Mouse (Mus musculus): ENCODE results near the gene Aldh1l1.
"Not testable (repeated sequence)": the region's sequence is repeated elsewhere in the genome, so short reads cannot be mapped to it uniquely, and the experiment has no call there.

Gene Aldh1l1

DNA sequence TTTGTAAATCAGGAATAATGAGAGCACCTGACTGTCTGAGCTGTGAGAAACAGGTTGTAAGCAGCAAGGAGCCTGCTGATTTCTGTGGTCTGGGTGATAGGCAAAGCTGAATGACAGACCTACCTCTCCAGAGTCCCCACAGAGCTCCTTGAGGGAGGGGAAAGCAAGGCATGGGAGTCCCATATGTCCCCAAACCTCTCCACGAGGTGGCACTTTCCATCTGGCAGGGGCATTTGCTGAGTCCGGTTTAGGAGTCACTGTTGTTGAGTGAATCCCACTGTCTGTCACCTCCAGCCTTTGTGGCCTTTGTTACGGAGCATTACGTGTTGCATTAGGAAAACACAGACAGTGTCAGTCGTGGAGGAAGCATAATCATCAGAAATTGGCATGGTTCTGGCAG is 133.7 kb downstream of the Aldh1l1 start:
- peak; percentile 30 for DNase-seq (ENCODE audit: low read depth, low spot score)

DNA sequence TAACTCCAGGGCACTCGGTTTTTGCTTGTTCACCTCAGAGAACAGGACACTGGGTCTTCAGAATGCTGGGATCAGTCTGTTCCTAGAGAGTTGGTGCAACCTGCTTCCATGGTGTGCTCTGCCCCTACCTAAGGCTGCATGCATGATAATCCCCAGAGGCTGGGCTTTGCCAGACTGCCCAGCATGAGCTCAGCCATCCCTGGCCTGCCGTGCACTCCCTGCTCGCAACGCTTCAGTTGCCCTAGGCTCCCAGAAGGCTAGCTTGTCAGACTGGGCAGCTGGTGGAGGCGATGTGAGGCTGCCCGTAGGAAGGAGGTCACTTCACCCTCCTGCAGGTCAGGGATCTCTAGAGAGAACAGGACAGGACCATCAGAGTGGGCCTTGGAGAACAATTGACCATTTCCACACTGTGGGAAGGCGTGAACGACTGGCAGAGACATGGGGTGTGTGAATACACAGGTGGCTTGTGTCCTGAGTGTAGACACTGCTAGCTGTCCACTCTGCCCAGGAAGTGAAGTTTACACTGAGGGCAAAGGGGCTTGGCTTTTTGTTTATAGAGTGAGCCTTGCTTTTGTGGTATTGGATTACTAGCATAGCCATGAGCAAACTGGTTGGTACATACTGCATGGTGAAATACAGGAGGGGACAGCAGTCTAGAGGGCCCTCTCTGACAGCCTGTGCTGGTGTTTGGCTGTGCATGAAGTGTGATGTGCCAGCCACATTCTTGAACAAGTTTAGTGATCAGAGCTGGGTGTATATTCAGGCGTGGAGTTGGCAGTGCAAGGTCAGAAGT is 134.8 kb downstream of the Aldh1l1 start:
- DNase-seq (ENCODE audit: low read depth, low spot score) = peak; percentile 31

DNA sequence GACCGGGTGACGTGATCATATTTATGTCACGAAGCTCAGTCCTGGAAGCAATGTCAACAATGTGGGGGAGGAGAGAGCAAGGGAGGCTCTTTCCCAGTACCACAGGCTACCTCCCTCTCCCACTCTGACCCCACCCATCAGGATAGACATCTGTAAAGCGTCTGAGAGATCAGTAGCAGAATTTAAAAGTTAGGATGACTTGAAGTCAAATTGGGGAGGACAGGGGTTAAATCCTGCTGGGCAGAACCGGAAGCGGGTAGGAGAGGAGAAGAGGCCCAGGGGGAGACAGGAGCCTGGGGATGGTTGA is 135.3 kb downstream of the Aldh1l1 start:
- peak; percentile 50 for DNase-seq (ENCODE audit: low read depth, low spot score)

DNA sequence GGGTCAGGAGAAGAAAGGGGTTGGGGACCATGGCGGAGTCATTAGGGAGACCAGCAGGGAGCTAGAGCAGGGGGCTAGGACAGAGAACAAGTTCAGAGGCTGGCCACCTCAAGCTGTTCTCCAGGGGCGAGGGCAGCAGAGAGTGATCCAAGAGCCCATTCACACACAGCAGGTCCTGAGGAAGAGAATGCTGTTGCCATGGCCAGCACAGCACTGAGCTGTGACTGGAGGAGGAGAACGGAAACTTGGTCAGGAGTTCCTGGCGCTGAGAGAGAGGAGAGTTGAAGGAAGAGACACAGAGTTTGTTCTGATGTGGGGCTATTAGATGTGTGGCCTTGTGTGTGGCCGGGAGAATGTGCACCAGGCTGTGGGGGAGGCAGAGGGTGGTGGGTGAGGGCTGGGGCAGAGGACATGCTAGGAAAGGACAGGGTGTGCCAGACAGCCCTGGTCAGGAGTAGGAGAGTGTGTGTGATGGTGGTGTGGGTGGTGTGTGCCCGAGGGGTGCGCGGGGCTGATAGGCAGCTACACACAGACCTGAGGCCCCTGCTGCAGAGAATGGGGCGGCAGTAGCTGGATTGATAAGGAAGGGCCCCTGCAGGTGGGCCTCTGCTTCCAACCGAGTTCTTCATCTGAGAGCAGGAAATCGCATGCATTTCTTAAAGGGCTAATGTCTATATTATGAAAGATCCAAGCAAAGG is 136.7 kb downstream of the Aldh1l1 start:
- peak; percentile 67 for DNase-seq (ENCODE audit: low read depth, low spot score)

DNA sequence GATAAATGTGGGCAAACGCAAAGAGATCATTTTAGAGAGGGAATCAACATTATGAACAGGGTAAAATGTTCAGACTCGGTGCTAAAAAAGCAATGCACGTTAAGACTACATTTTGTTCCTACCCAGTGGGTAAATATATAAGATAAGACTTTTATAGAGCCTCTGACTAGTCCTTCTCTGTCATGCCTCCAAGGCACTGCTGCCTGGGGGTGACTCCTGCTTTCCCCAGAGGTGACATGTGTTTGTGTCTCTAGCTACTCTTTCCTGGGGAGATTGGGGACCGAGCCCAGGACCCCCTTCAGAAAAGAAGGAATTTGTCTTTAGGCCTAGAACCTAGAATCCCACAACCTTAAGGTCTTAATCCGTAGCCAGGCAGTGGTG is 137.2 kb downstream of the Aldh1l1 start:
- DNase-seq (ENCODE audit: low read depth, low spot score) = no peak

DNA sequence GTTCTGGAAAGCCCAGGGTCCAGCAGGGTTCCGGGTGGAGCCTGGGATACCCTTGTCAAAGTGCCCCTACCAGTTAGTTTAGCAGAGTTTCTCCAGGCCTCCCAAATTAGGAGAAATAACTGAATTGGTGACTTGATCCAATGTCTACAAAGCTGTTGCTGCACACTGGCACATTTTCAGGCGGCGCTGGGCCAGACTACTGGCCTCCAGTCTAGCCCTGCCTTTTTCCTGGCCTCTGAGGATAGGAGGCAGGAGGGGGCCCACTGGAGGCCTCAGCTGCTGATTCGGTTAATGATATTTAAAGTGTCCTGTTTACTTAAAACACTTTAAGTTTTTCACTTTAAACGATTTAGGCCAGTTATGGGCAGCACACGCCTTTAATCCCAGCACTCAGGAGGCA is 138.0 kb downstream of the Aldh1l1 start:
- DNase-seq (ENCODE audit: low read depth, low spot score) = peak; percentile 36

DNA sequence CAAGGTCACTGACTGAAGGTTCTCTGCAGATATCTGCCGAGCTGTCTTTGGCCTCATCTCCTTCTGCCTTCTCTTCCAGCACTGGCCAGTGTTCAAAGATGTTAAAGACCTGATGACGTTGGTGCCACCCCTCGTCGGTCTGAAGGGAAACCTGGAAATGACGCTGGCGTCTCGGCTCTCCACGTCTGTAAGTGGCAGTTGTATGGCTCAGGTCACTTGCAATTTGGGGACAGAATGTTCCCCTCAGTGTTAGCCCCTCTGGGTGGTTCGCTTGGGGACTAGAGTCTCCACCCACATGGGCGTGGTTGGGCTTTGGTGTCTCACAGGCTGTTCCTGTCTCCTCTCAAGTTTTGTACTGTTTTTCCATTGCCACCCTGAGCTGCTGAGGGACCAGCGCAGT is 138.5 kb downstream of the Aldh1l1 start:
- peak; percentile 73 for DNase-seq (ENCODE audit: low read depth, low spot score)

DNA sequence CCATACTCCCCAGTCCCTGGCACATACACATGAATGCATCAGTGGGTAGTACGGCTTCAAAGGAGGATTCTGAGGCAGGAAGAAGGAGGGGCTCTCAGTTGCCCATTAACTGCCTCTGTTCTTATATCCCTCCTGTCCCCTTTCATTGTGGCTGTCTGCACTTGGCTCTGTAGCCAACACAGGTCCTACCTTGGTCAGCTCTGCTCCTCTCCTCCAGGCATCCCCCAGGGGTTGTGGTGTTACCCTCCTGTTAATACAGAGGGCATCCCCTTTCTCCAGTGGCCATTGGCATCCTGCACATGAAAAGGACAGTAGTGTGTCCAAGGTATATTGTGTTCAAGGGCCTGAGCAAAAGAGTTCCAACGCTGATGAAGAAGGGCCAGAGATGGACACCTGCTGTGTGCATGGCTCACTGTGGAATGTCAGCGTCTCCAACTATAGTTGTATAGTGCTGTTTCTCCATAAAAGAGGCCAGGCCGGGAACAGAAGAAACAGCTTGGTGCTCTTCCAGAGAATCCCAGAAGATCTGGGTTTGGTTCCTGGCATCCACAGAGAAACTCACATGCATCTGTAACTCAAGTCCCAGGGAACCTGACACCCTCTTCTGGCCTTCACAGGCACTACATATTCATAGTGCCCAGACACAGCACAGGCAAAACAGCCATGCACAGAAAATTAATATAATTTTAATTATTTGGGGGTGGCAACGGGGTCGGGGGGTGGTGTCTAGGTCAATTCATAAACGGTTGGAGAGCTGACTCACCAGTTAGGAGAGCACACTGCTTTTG is 139.2 kb downstream of the Aldh1l1 start:
- no peak for DNase-seq (ENCODE audit: low read depth, low spot score)

DNA sequence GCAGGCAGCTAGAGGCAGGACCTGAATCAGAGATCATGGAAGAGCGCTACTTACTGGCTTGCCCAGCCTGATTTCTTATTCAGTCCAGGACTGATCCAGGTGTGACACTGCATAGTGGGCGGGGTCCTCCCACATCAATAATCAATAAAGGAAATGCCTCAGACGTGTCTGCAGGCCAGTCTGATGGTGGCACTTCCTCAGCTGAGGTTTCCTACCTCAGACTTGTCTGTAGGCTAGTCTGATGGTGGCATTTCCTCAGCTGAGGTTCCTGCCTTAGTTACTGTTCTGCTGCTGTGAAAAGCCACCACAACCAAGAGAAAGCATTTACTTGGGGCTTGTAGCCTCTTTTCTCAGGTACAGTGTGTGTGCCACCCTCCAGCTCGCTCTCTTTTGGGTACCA is 141.3 kb downstream of the Aldh1l1 start:
- DNase-seq (ENCODE audit: low read depth, low spot score) = no peak

DNA sequence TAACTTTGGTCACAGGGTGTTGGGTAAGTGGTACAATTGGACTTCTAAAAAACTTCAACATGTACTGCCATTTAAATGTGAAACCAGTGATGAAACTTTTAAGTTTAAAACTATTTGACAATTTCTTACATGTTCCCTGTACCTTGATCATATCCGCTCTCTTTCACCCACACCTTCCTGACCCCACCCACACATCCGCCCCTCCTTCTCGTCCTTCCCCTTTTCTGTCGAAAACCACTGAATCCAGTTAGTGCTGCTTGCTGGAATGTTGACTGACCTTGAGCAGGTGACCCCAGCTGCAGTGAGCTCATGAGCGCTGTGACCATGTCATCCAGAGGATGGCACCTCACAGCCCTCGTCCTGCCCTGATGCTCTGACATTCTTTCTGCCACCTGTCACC is 143.3 kb downstream of the Aldh1l1 start:
- DNase-seq (ENCODE audit: low read depth, low spot score) = no peak

DNA sequence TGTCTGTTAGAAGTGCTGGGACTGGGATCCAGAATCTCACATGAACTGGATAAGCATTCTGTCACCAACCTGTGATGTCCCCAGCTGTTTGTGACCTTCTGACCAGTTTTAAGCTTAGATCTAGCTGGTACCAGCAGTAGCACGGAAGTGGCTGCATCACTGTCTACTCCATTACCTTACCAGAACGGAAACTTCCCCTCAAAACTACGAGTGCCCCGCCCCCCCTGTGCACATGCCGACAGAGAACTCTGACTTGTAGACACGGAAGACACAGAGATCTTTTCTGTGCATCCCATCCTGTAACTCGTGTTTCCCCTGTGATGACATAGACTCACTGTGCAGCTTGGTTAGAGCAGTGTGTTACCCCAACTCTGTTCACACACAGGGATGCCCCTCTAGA is 144.2 kb downstream of the Aldh1l1 start:
- DNase-seq (ENCODE audit: low read depth, low spot score) = no peak

DNA sequence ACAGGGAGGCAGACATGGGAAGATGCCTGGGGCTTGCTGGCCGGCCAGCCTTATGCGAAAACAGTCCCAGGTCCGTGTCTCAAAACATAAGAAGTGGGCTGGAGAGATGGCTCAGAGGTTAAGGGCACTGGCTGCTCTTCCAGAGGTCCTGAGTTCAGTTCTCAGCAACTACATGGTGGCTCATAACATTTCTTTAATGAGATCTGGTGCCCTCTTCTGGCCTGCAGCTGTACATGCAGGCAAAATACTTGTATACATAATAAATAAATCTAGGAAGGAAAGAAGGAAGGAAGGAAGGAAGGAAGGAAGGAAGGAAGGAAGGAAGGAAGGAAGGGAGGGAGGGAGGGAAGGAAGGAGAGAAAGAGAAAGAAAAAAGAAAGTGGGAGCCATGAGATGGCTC is 146.3 kb downstream of the Aldh1l1 start:
- not testable (repeated sequence) for DNase-seq (ENCODE audit: low read depth, low spot score)

DNA sequence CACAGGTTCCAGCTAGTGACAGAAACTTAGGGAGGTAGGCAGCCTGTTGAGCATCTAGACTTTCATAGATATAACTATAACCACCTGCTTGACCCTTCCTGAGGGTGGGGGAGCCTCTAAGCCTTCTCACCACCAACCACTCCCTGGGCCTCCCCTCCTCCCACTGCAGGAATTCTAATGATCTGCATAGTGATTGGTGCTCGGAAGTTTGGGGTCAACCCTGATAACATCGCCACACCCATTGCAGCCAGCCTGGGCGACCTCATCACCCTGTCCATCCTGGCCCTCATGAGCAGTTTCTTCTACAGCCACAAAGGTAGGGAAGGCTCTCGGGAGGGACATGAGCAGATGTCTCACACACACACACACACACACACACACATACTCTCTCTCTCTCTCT is 148.9 kb downstream of the Aldh1l1 start:
- no peak for DNase-seq (ENCODE audit: low read depth, low spot score)

DNA sequence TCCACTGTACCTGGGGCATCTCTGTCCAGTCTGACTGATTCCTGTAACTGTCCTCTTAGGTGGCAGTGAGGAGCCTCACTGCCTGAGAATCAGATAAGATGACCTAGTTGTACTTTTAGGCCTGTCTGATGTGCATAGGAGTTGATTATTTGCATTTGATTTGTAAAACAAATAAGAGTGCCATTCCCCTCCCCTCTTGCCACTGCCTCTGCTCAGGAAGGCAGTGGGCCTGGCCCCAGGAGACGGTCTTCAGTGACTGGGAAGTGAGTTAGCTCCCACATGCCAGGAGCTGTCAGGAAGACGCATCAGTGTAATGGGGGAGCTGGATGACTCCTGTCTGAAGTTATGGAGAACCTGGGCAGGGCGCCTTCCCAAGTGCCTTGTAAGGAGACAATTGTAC is 149.4 kb downstream of the Aldh1l1 start:
- DNase-seq (ENCODE audit: low read depth, low spot score) = no peak

DNA sequence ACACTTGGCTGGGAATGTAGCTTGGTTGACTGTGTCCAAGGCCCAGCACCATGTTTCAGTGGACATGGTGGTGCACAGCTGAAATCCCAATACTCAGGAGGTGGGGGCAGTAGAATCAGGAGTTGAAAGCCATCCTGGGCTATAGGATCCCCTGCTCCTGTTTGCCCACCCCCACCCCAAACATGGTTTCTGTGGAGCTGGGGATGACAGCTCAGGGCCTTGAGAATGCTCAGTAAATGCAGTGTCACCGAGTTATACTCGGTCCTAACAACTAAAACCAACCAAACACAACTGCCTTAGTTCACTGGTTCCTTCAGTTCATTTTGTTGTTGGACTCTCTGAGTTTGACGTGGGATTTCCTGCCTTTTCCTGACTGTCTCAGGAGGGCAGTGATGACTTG is 156.8 kb downstream of the Aldh1l1 start:
- DNase-seq (ENCODE audit: low read depth, low spot score) = no peak

DNA sequence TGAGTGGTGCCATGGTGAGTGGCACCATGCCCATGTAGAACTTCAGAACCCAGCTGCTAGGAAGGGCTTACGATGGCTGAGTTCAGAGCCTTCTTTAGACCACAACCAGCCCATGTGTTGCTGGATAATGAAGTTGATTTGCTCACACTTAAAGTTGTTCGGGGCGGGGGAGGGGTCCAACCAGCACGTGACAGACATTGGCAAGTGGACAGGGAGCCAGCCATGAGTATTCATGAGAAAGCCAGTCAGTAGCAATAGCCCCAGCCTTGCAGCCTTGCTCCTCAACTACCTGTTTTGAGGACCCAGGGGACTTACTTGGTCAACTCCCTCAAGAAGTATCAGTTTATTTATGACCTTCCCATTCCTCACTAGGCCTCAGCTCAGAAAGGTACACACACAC is 158.7 kb downstream of the Aldh1l1 start:
- DNase-seq (ENCODE audit: low read depth, low spot score) = no peak

DNA sequence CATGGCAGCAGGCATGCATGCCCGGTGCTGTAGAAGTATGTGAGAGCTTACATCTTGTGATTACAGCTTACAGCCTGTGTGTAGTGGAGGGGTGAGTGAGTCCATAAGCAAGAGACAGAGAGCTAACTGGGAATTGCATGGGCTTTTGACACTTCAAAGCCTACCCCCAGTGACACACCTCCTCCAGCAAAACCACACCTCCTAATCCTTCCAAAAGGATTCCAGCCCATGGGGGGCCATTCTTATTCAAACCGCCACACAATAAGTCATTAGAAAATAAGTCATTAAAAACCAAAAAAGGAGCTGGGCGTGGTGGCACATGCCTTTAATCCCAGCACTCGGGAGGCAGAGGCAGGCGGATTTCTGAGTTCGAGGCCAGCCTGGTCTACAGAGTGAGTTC is 162.2 kb downstream of the Aldh1l1 start:
- no peak for DNase-seq (ENCODE audit: low read depth, low spot score)

DNA sequence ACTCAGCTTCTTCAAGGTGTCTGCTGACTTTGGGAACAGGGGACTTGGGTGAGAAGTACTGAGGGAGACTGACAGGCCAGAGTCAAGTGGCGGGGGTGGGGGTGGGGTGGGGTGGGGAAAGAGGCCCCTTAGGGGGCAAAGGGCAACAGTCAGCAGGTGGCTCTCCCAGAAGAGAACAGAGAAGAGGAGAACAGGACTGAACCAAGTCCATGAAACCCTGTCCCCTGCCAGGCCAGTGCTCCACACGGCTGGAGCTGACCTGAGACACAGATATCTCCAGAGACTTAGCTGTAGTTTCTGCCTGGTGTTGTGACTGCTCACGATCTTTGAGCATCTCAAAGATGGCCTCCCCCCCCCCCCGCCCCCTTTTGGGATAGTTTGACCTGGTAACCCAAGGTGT is 163.1 kb downstream of the Aldh1l1 start:
- no peak for DNase-seq (ENCODE audit: low read depth, low spot score)

Measured in c-Kit-negative CD71-positive TER-119-positive erythroid progenitor cells, embryonic 14.5 days (primary cell).